19 mouse cellular contexts compared by ENCODE assay signal in genomic region chr19:57802207-57802606, GRCm38 (mm10).
DNase-seq lines count a peak whose midpoint lies in the region; ATAC-seq and TF ChIP-seq lines count a peak whose summit lies in the region.
"Had no signal": no experiment of that assay in that cellular context is flagged by ENCODE, and none has a peak within 500 bp of the region (broad histone marks: within the 10 kb centered on the region; RNA-seq: fewer than 3 reads in every experiment).

No protein-coding gene starts in this region.

- H3K27me3 ChIP-seq in heart, embryonic 13.5 days (replicated peaks): no peaks in the 10 kb centered on the region
- H3K27me3 ChIP-seq in kidney, postnatal 0 days (ENCODE audit: insufficient read depth, low read length): no peaks in the 10 kb centered on the region
- H3K27me3 ChIP-seq in lung, postnatal 0 days (replicated peaks; ENCODE audit: insufficient read depth, low read length): no peaks in the 10 kb centered on the region
- no peaks in the 10 kb centered on the region for H3K27me3 ChIP-seq in forebrain, embryonic 12.5 days
- H3K27me3 ChIP-seq: liver, embryonic 12.5 days had no signal

- ATAC-seq in heart, embryonic 13.5 days (ENCODE audit: extremely low read depth, insufficient number of reproducible peaks, low FRiP score, low TSS enrichment): no peak
- ATAC-seq in kidney, postnatal 0 days (replicated peaks; ENCODE audit: low FRiP score, low read depth): no peak
- no peak for ATAC-seq in lung, postnatal 0 days
- ATAC-seq in forebrain, embryonic 12.5 days (ENCODE audit: low FRiP score): no peak
- ATAC-seq: liver, embryonic 12.5 days; midbrain, embryonic 16.5 days had no signal

- WGBS in heart, embryonic 13.5 days: 75% methylated on average over 9 of the region's 9 CpGs
- WGBS in kidney, postnatal 0 days: 59% methylated on average over 9 of the region's 9 CpGs
- 47% methylated on average over 9 of the region's 9 CpGs for WGBS in lung, postnatal 0 days
- WGBS in forebrain, embryonic 12.5 days: 91% methylated on average over 9 of the region's 9 CpGs

- H3K9ac ChIP-seq in heart, embryonic 13.5 days: no peak overlapping the region
- H3K9ac ChIP-seq in kidney, postnatal 0 days (ENCODE audit: low read depth, low read length): no peak overlapping the region
- H3K9ac ChIP-seq in lung, postnatal 0 days (replicated peaks; ENCODE audit: low read depth): no peak overlapping the region
- H3K9ac ChIP-seq in forebrain, embryonic 12.5 days: no peak overlapping the region
- H3K9ac ChIP-seq: liver, embryonic 12.5 days had no signal

- peaks cover 16% of the 10 kb centered on the region for H3K4me1 ChIP-seq in heart, embryonic 13.5 days
- no peaks in the 10 kb centered on the region for H3K4me1 ChIP-seq in kidney, postnatal 0 days (replicated peaks; ENCODE audit: insufficient read depth, low read length)
- peaks cover 4% of the 10 kb centered on the region; the same call in 1 of the 2 replicates for H3K4me1 ChIP-seq in lung, postnatal 0 days (ENCODE audit: insufficient read depth, low read depth, low read length)
- H3K4me1 ChIP-seq in embryonic fibroblast, embryonic 13.5 days (ENCODE audit: control insufficient read depth, insufficient read depth, low read length): peaks cover 7% of the 10 kb centered on the region; the same call in 1 of the 2 replicates
- no peaks in the 10 kb centered on the region for H3K4me1 ChIP-seq in forebrain, embryonic 12.5 days
- H3K4me1 ChIP-seq: liver, embryonic 12.5 days had no signal

- H3K4me2 ChIP-seq in heart, embryonic 13.5 days: no peak overlapping the region
- H3K4me2 ChIP-seq in kidney, postnatal 0 days (ENCODE audit: low read length): no peak overlapping the region
- H3K4me2 ChIP-seq in lung, postnatal 0 days (replicated peaks; ENCODE audit: low read depth, low read length): no peak overlapping the region
- no peak overlapping the region for H3K4me2 ChIP-seq in forebrain, embryonic 12.5 days
- H3K4me2 ChIP-seq: liver, embryonic 12.5 days had no signal

- no peak for TF ChIP-seq CTCF in kidney, postnatal 0 days (IDR thresholded peaks at IDR 0.05; ENCODE audit: low read depth)
- no peak for TF ChIP-seq CTCF in lung, postnatal 0 days (IDR thresholded peaks at IDR 0.05)
- TF ChIP-seq CTCF in embryonic fibroblast, embryonic 13.5 days (IDR thresholded peaks at IDR 0.05; ENCODE audit: borderline replicate concordance, insufficient read depth, low read length): no peak

- TF ChIP-seq EP300 in lung, postnatal 0 days (IDR thresholded peaks at IDR 0.05): no peak

- intact Hi-C loops in heart, postnatal 25 days (cut with DNase I): no loop called here

- no peak for DNase-seq in heart, postnatal 25 days (ENCODE audit: low spot score)
- DNase-seq in kidney, postnatal 0 days (ENCODE audit: low spot score): peak; percentile 42
- no peak for DNase-seq in kidney, postnatal 25 days
- peak; percentile 28 for DNase-seq in lung, postnatal 0 days (ENCODE audit: low spot score)
- DNase-seq in lung, postnatal 4 days: no peak
- DNase-seq: adrenal gland, adult 8-10 months; B cell, adult 2 months; cerebellum, adult 9-11 months; embryo, embryonic 11 days; gastrocnemius, postnatal 10 days; heart, adult 11 months; kidney, adult 8-10 months; lung, adult 2 months had no signal

- no peak overlapping the region for H3K4me3 ChIP-seq in heart, embryonic 13.5 days
- H3K4me3 ChIP-seq in kidney, postnatal 0 days (replicated peaks; ENCODE audit: low read depth, low read length): no peak overlapping the region
- H3K4me3 ChIP-seq in lung, postnatal 0 days (ENCODE audit: low read depth, low read length): no peak overlapping the region
- no peak overlapping the region for H3K4me3 ChIP-seq in embryonic fibroblast, embryonic 13.5 days (ENCODE audit: insufficient read depth, low read length)
- no peak overlapping the region for H3K4me3 ChIP-seq in forebrain, embryonic 12.5 days (replicated peaks)
- H3K4me3 ChIP-seq: layer of hippocampus, adult 2 months; liver, embryonic 12.5 days had no signal

- H3K9me3 ChIP-seq in heart, embryonic 13.5 days: no peaks in the 10 kb centered on the region
- H3K9me3 ChIP-seq in kidney, postnatal 0 days (replicated peaks; ENCODE audit: low read length): no peaks in the 10 kb centered on the region
- no peaks in the 10 kb centered on the region for H3K9me3 ChIP-seq in lung, postnatal 0 days (ENCODE audit: low read length)
- no peaks in the 10 kb centered on the region for H3K9me3 ChIP-seq in forebrain, embryonic 12.5 days
- H3K9me3 ChIP-seq: liver, embryonic 12.5 days had no signal

- no peak for TF ChIP-seq POLR2A in embryonic fibroblast, embryonic 13.5 days (IDR thresholded peaks at IDR 0.05; ENCODE audit: low read depth, low read length)

- peaks cover 3% of the 10 kb centered on the region; the same call in 1 of the 2 replicates for H3K36me3 ChIP-seq in heart, embryonic 13.5 days
- no peaks in the 10 kb centered on the region for H3K36me3 ChIP-seq in kidney, postnatal 0 days (ENCODE audit: insufficient read depth, low read length)
- no peaks in the 10 kb centered on the region for H3K36me3 ChIP-seq in lung, postnatal 0 days (ENCODE audit: insufficient read depth, low read length)
- H3K36me3 ChIP-seq in forebrain, embryonic 12.5 days (replicated peaks): no peaks in the 10 kb centered on the region
- H3K36me3 ChIP-seq: liver, embryonic 12.5 days had no signal

- H3K27ac ChIP-seq in heart, embryonic 13.5 days (replicated peaks): peak overlapping the region; percentile 56; the same call in 1 of the 2 replicates
- H3K27ac ChIP-seq in kidney, postnatal 0 days: peak overlapping the region; percentile 55; the same call in 1 of the 2 replicates
- no peak overlapping the region for H3K27ac ChIP-seq in lung, postnatal 0 days (ENCODE audit: low read length)
- H3K27ac ChIP-seq in embryonic fibroblast, embryonic 13.5 days (ENCODE audit: insufficient read depth, low read length): peak overlapping the region; percentile 12; the same call in 1 of the 2 replicates
- H3K27ac ChIP-seq in forebrain, embryonic 12.5 days: no peak overlapping the region
- H3K27ac ChIP-seq: layer of hippocampus, adult 2 months; liver, embryonic 12.5 days had no signal

Comparison
In these comparisons a context has a peak if more than half of its experiments do, and no peak if none do; other contexts are left out.
1. DNase-seq: peak in kidney, postnatal 0 days (single experiment) and lung, postnatal 0 days (single experiment); none in heart, postnatal 25 days (single experiment), kidney, postnatal 25 days (0 of 2) and lung, postnatal 4 days (0 of 2).
2. H3K27ac ChIP-seq: peak in heart, embryonic 13.5 days (single experiment), kidney, postnatal 0 days (single experiment) and embryonic fibroblast, embryonic 13.5 days (single experiment); none in lung, postnatal 0 days (single experiment) and forebrain, embryonic 12.5 days (single experiment).